Mouse (Mus musculus): ENCODE results near the gene Raly. TPM values are rescaled to one million over a fixed set of nuclear protein-coding genes. Genes with fewer than 3 reads are reported as not detected.

The Raly gene
- 36.8 and 39.4 TPM in 2 replicates for polyA plus RNA-seq (2015; fragmentation: Nextera tagmentation; extraction: Ambion mirVana)

- Histone ChIP-seq H3K4me3 (replicated peaks; ENCODE audit: low read length) (peak within 1 kb of the TSS; percentile 97), H3K9ac (ENCODE audit: low read length) (peak within 1 kb of the TSS; percentile 99), H3K27me3 (ENCODE audit: control insufficient read depth, insufficient read depth, low read length) (no peaks in the 10 kb centered on the region), H3K9me3 (replicated peaks; ENCODE audit: control insufficient read depth, low read length) (no peaks in the 10 kb centered on the region), H3K36me3 (ENCODE audit: control insufficient read depth, insufficient read depth, low read length) (no peaks in the 10 kb centered on the region), H3K27ac (ENCODE audit: low read length) (peak within 1 kb of the TSS; percentile 98), H3K4me1 (ENCODE audit: control insufficient read depth, insufficient read depth, low read length) (peaks cover 35% of the 10 kb centered on the region), H3K4me2 (ENCODE audit: low read depth, low read length) (peak within 1 kb of the TSS; percentile 82)
- WGBS: under 1% methylated on average over 89 of the region's 89 CpGs
- ATAC-seq (ENCODE audit: insufficient read depth, low FRiP score): peak; percentile 97
These were observed at the start of gene Raly, which contains the start of gene a for GRCm38 (mm10) chr2:154790656-154791483. Raly (plus strand) TSS chr2:154791096. a (plus strand) TSS chr2:154791402.

DNA sequence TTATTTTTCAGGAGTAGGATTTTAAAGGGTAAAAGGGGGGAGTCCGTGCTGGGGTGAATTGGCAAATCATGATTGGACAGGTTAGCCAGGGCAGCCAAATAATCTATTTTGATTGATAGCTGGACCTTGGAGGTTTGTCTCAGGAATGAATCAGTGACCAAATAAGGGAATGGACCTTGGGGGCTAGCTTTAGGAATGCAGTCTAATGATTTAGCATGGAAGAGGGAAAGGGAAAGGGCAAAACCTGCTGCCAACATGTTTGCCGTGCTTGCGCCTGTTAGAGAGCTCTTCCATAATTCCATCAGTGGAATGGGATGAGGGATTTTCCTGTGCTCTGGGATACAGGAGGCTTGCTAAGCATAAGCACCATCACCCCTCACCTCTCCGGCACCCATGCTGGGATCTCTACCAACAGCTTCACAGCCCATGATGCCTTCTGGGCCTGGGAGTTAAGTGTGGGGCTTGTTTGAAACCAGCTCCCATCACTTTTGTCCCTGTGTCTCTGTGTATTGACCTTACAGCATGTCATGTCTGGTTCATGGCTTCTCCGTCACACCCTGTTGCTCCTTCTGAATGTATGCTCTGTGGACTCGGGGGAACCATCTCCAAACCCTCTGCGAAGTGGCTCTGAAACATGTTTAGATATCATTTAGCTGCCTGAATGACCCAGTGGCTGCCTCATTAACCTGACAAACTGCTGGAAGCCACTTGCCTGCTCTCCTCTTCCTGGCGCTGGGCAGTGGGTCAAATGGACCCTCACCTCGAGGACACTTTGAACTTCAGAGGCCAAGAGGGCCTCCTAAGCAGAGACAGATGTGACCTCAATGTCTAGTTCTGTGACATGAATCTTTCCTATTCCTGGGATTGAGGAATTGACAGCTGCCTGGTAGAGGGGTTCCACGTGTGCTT, 47.7 kb upstream of the Raly start:
- Histone ChIP-seq H3K4me3 (replicated peaks; ENCODE audit: low read length) (no peak overlapping the region), H3K36me3 (ENCODE audit: control insufficient read depth, insufficient read depth, low read length) (no peaks in the 10 kb centered on the region), H3K4me2 (ENCODE audit: low read depth, low read length) (no peak overlapping the region), H3K9ac (ENCODE audit: low read length) (no peak overlapping the region), H3K4me1 (ENCODE audit: control insufficient read depth, insufficient read depth, low read length) (no peaks in the 10 kb centered on the region), H3K27me3 (ENCODE audit: control insufficient read depth, insufficient read depth, low read length) (no peaks in the 10 kb centered on the region), H3K9me3 (replicated peaks; ENCODE audit: control insufficient read depth, low read length) (no peaks in the 10 kb centered on the region), H3K27ac (ENCODE audit: low read length) (no peak overlapping the region)
- ATAC-seq (ENCODE audit: insufficient read depth, low FRiP score): no peak
- WGBS: 71% methylated on average over 10 of the region's 10 CpGs

DNA sequence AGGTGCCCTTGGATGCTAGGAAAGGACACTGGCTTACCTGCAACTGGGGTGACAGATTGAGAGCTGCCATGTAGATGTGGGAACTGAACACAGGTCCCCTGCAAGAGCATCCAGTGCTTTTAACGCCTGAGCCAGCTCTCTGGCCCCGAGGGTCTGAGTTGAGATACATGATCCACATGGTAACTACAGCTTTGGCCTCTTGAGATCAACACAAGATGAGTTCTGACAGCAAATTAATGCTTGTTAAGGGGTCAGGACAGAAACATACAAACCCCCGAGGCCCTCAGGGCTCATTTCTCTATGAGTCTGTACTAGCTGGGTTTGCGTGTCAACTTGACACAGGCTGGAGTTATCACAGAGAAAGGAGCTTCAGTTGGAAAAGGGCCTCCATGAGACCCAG, 47.0 kb upstream of the Raly start:
- Histone ChIP-seq H3K4me3 (replicated peaks; ENCODE audit: low read length) (no peak overlapping the region), H3K9me3 (replicated peaks; ENCODE audit: control insufficient read depth, low read length) (no peaks in the 10 kb centered on the region), H3K36me3 (ENCODE audit: control insufficient read depth, insufficient read depth, low read length) (no peaks in the 10 kb centered on the region), H3K4me1 (ENCODE audit: control insufficient read depth, insufficient read depth, low read length) (peaks cover under 1% of the 10 kb centered on the region), H3K27me3 (ENCODE audit: control insufficient read depth, insufficient read depth, low read length) (no peaks in the 10 kb centered on the region), H3K4me2 (ENCODE audit: low read depth, low read length) (no peak overlapping the region), H3K9ac (ENCODE audit: low read length) (no peak overlapping the region), H3K27ac (ENCODE audit: low read length) (no peak overlapping the region)
- ATAC-seq (ENCODE audit: insufficient read depth, low FRiP score): no peak
- 62% methylated on average over 4 of the region's 4 CpGs for WGBS

GRCm38 (mm10) chr2:154748383-154748782, 42.5 kb upstream of the Raly start:
- H3K27ac ChIP-seq (ENCODE audit: low read length): no peak overlapping the region
- H3K4me3 ChIP-seq (replicated peaks; ENCODE audit: low read length): no peak overlapping the region
- H3K27me3 ChIP-seq (ENCODE audit: control insufficient read depth, insufficient read depth, low read length): no peaks in the 10 kb centered on the region
- no peak overlapping the region for H3K9ac ChIP-seq (ENCODE audit: low read length)
- H3K4me1 ChIP-seq (ENCODE audit: control insufficient read depth, insufficient read depth, low read length): peaks cover 5% of the 10 kb centered on the region
- H3K9me3 ChIP-seq (replicated peaks; ENCODE audit: control insufficient read depth, low read length): no peaks in the 10 kb centered on the region
- 89% methylated on average over 2 of the region's 2 CpGs for WGBS
- ATAC-seq (ENCODE audit: insufficient read depth, low FRiP score): no peak
- no peaks in the 10 kb centered on the region for H3K36me3 ChIP-seq (ENCODE audit: control insufficient read depth, insufficient read depth, low read length)
- H3K4me2 ChIP-seq (ENCODE audit: low read depth, low read length): no peak overlapping the region

DNA sequence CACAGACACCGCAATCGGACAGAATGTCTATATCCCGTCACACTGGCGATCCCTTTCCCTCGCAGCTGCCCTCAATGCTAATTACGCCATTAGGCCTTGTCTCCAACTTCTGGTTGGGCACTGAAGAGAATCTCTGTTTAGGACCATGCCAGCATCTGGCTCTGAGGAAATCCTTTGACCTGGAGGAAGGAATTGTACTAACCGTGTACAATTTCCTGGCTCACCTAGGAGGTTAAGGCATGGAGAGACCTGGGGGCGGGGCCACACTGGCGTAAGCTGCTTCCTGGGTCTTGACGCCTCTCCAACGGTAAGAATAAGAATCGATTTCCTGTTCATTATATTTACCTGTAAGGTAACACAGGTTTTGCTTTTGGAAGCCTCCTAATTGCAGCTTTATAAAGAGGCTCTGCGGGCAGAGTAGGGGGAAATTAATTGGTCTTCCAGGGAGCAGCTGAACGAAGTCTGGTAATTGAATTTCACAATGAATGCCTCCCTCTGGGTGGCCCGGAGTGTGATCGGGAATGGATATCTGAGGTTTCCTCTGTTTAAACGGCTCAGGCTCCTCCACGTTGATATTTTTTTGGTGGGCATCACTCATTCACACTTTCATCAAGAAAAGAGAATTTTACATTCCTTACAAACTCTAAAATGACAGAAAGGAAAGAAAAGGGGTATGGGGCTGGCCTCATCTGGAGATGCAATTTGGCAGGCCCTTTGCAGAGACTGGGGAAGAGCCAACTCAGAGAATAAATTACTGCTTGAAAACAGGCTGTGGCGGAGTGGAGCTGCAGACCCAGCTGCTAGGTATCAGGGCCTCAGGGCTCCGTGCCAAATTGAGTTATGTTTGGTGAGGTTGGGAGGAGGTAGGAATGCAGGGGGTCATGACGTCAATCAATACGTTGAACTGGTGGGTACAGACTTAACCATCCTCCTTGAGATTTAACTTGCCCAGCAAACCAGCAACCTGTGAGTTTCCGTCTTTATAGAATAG, 41.6 kb upstream of the Raly start:
- Histone ChIP-seq H3K4me3 (replicated peaks; ENCODE audit: low read length) (no peak overlapping the region), H3K9me3 (replicated peaks; ENCODE audit: control insufficient read depth, low read length) (no peaks in the 10 kb centered on the region), H3K4me2 (ENCODE audit: low read depth, low read length) (peak overlapping the region; percentile 5; the same call in 1 of the 2 replicates), H3K36me3 (ENCODE audit: control insufficient read depth, insufficient read depth, low read length) (no peaks in the 10 kb centered on the region), H3K27ac (ENCODE audit: low read length) (0 out of 2 replicates have a peak overlapping the region, but pooled peaks have one; percentile 6), H3K4me1 (ENCODE audit: control insufficient read depth, insufficient read depth, low read length) (peaks cover 5% of the 10 kb centered on the region), H3K27me3 (ENCODE audit: control insufficient read depth, insufficient read depth, low read length) (no peaks in the 10 kb centered on the region), H3K9ac (ENCODE audit: low read length) (no peak overlapping the region)
- peak; percentile 62; the same call in 1 of the 2 replicates for ATAC-seq (ENCODE audit: insufficient read depth, low FRiP score)
- WGBS: 53% methylated on average over 23 of the region's 23 CpGs

- Histone ChIP-seq H3K4me2 (ENCODE audit: low read depth, low read length) (no peak overlapping the region), H3K4me3 (replicated peaks; ENCODE audit: low read length) (no peak overlapping the region), H3K9me3 (replicated peaks; ENCODE audit: control insufficient read depth, low read length) (no peaks in the 10 kb centered on the region), H3K36me3 (ENCODE audit: control insufficient read depth, insufficient read depth, low read length) (no peaks in the 10 kb centered on the region), H3K9ac (ENCODE audit: low read length) (no peak overlapping the region), H3K27ac (ENCODE audit: low read length) (no peak overlapping the region), H3K4me1 (ENCODE audit: control insufficient read depth, insufficient read depth, low read length) (peaks cover 5% of the 10 kb centered on the region), H3K27me3 (ENCODE audit: control insufficient read depth, insufficient read depth, low read length) (no peaks in the 10 kb centered on the region)
- WGBS: 55% methylated on average over 8 of the region's 8 CpGs
- ATAC-seq (ENCODE audit: insufficient read depth, low FRiP score): no peak
These were observed 39.0 kb upstream of the Raly start for GRCm38 (mm10) chr2:154751924-154752323.

DNA sequence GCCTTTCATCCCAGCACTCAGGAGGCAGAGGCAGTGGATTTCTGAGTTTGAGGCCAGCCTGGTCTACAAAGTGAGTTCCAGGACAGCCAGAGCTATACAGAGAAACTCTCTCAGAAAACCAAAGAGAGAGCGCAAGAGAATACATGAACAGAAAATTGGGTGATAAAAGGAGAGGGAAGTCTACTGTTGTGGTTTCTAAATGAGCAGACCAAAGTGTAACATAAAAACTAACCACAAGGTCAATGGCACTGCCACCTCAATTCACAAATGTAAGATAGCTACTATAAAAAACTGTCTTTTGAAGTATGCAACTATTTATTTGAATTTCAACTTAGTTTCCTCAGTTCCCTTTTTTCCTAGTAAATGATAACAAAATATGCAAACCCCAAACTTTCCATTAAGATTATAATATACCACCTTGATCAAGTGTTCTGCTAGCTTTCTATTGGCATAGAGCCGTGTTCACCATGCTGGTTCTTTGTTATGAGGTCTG, 36.8 kb upstream of the Raly start:
- ATAC-seq (ENCODE audit: insufficient read depth, low FRiP score): no peak
- WGBS: 83% methylated on average over 2 of the region's 2 CpGs
- H3K4me2 ChIP-seq (ENCODE audit: low read depth, low read length): no peak overlapping the region
- no peak overlapping the region for H3K27ac ChIP-seq (ENCODE audit: low read length)
- no peak overlapping the region for H3K4me3 ChIP-seq (replicated peaks; ENCODE audit: low read length)
- no peaks in the 10 kb centered on the region for H3K9me3 ChIP-seq (replicated peaks; ENCODE audit: control insufficient read depth, low read length)
- peaks cover 3% of the 10 kb centered on the region for H3K4me1 ChIP-seq (ENCODE audit: control insufficient read depth, insufficient read depth, low read length)
- no peaks in the 10 kb centered on the region for H3K27me3 ChIP-seq (ENCODE audit: control insufficient read depth, insufficient read depth, low read length)
- no peak overlapping the region for H3K9ac ChIP-seq (ENCODE audit: low read length)
- no peaks in the 10 kb centered on the region for H3K36me3 ChIP-seq (ENCODE audit: control insufficient read depth, insufficient read depth, low read length)

DNA sequence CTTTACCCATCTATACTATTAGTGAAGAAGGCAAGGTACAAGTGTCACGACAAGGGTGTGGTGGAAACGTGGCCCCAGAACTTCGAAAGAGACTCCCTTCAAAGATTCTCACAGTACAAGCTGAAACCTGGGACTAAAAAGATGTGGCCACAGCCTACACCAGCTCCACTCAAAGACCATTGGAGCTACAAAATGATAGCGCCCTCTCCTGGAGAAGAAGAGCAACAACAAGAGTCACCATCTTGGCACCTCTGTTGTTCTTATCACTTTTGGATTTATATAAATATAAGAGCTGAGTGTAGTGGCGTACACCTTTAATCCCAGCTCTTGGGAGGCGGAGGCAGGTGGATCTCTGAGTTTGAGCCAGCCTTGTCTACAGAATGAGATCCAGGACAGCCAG, 35.1 kb upstream of the Raly start:
- 59% methylated on average over 6 of the region's 6 CpGs for WGBS
- no peaks in the 10 kb centered on the region for H3K27me3 ChIP-seq (ENCODE audit: control insufficient read depth, insufficient read depth, low read length)
- no peaks in the 10 kb centered on the region for H3K9me3 ChIP-seq (replicated peaks; ENCODE audit: control insufficient read depth, low read length)
- H3K4me3 ChIP-seq (replicated peaks; ENCODE audit: low read length): no peak overlapping the region
- no peaks in the 10 kb centered on the region for H3K36me3 ChIP-seq (ENCODE audit: control insufficient read depth, insufficient read depth, low read length)
- H3K27ac ChIP-seq (ENCODE audit: low read length): no peak overlapping the region
- H3K4me2 ChIP-seq (ENCODE audit: low read depth, low read length): no peak overlapping the region
- no peaks in the 10 kb centered on the region for H3K4me1 ChIP-seq (ENCODE audit: control insufficient read depth, insufficient read depth, low read length)
- no peak for ATAC-seq (ENCODE audit: insufficient read depth, low FRiP score)
- no peak overlapping the region for H3K9ac ChIP-seq (ENCODE audit: low read length)
